10 mouse cellular contexts compared by ENCODE assay signal in the genomic region with DNA sequence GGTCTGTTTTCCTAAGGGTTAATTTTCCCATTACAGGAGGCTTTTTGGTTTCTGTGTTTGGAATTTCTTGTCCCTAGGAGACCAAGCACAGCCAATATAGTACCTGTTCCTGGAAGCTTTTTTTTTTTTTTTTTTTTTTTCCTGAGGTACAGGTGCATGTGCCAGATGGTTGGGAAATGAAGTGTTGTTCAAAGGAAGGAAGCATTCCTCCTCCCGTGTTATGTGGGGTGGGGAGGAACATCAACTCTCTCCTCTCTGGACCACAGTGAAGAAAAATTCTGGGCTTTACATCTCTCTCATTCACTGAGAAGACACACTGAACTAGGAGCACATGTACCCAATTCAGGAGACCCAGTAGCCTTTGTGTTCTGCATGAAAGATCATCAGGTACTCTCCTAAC. TPM values are rescaled to one million over a fixed set of nuclear protein-coding genes. Genes with fewer than 3 reads are reported as not detected.
A peak's percentile ranks its signal among the peaks of the same experiment; 100 is the strongest.
DNase-seq lines count a peak whose midpoint lies in the region; ATAC-seq lines count a peak whose summit lies in the region.
"Had no signal": no experiment of that assay in that cellular context is flagged by ENCODE, and none has a peak within 500 bp of the region (broad histone marks: within the 10 kb centered on the region; RNA-seq: fewer than 3 reads in every experiment).

No protein-coding gene starts in this region.

- WGBS in hindbrain, embryonic 10.5 days = 75% methylated on average over 1 of the region's 1 CpGs
- 74% methylated on average over 1 of the region's 1 CpGs for WGBS in hindbrain, embryonic 11.5 days
- WGBS in embryonic facial prominence, embryonic 12.5 days = 63% methylated on average over 1 of the region's 1 CpGs
- 65% methylated on average over 1 of the region's 1 CpGs for WGBS in intestine, embryonic 14.5 days
- 69% methylated on average over 1 of the region's 1 CpGs for WGBS in midbrain, embryonic 15.5 days

- peaks cover 53% of the 10 kb centered on the region for H3K4me1 ChIP-seq in hindbrain, embryonic 10.5 days (replicated peaks)
- peaks cover 14% of the 10 kb centered on the region for H3K4me1 ChIP-seq in hindbrain, embryonic 11.5 days (replicated peaks; ENCODE audit: control insufficient read depth, insufficient read depth, low read length)
- peaks cover 29% of the 10 kb centered on the region for H3K4me1 ChIP-seq in embryonic facial prominence, embryonic 12.5 days
- peaks cover 28% of the 10 kb centered on the region for H3K4me1 ChIP-seq in intestine, embryonic 14.5 days (replicated peaks; ENCODE audit: control insufficient read depth, insufficient read depth, low read length)
- peaks cover 48% of the 10 kb centered on the region for H3K4me1 ChIP-seq in midbrain, embryonic 15.5 days

- H3K9ac ChIP-seq in hindbrain, embryonic 11.5 days (ENCODE audit: low read depth, low read length) = no peak overlapping the region
- H3K9ac ChIP-seq in embryonic facial prominence, embryonic 12.5 days = peak overlapping the region; percentile 87; the same call in 1 of the 2 replicates
- no peak overlapping the region for H3K9ac ChIP-seq in intestine, embryonic 14.5 days (ENCODE audit: low read length)
- peak overlapping the region; percentile 95; the same call in 1 of the 2 replicates for H3K9ac ChIP-seq in midbrain, embryonic 15.5 days

- no peaks in the 10 kb centered on the region for H3K9me3 ChIP-seq in hindbrain, embryonic 10.5 days
- H3K9me3 ChIP-seq in hindbrain, embryonic 11.5 days (ENCODE audit: control insufficient read depth, low read length) = no peaks in the 10 kb centered on the region
- no peaks in the 10 kb centered on the region for H3K9me3 ChIP-seq in embryonic facial prominence, embryonic 12.5 days
- no peaks in the 10 kb centered on the region for H3K9me3 ChIP-seq in intestine, embryonic 14.5 days (ENCODE audit: control insufficient read depth, low read length)
- no peaks in the 10 kb centered on the region for H3K9me3 ChIP-seq in midbrain, embryonic 15.5 days

- no peak for DNase-seq in hindbrain, embryonic 10.5 days (ENCODE audit: low spot score)
- DNase-seq in hindbrain, embryonic 11.5 days (ENCODE audit: low spot score) = no peak
- DNase-seq in intestine, embryonic 14.5 days (ENCODE audit: low spot score) = no peak
- DNase-seq in adrenal gland, adult (ENCODE audit: inconsistent age in 2 of 2, low spot score in 1 of 2) = no peak
- DNase-seq in left cerebral cortex, postnatal 25 days (ENCODE audit: low spot score in 2 of 2) = no peak
- no peak for DNase-seq in layer of hippocampus, postnatal 14 days (ENCODE audit: low spot score in 2 of 2)
- DNase-seq: kidney, postnatal 10 days; thymus, postnatal 25 days had no signal

- peak overlapping the region; percentile 87 for H3K4me3 ChIP-seq in hindbrain, embryonic 10.5 days
- no peak overlapping the region for H3K4me3 ChIP-seq in hindbrain, embryonic 11.5 days (ENCODE audit: low read depth, low read length)
- no peak overlapping the region for H3K4me3 ChIP-seq in embryonic facial prominence, embryonic 12.5 days
- peak overlapping the region; percentile 91; the same call in 1 of the 2 replicates for H3K4me3 ChIP-seq in intestine, embryonic 14.5 days (ENCODE audit: low read depth, low read length)
- peak overlapping the region; percentile 99 for H3K4me3 ChIP-seq in midbrain, embryonic 15.5 days

- H3K27me3 ChIP-seq in hindbrain, embryonic 10.5 days (ENCODE audit: insufficient read depth, poor library complexity, severe bottlenecking) = no peaks in the 10 kb centered on the region
- no peaks in the 10 kb centered on the region for H3K27me3 ChIP-seq in hindbrain, embryonic 11.5 days (ENCODE audit: control insufficient read depth, insufficient read depth, low read length)
- H3K27me3 ChIP-seq in embryonic facial prominence, embryonic 12.5 days = no peaks in the 10 kb centered on the region
- no peaks in the 10 kb centered on the region for H3K27me3 ChIP-seq in intestine, embryonic 14.5 days (replicated peaks; ENCODE audit: control insufficient read depth, insufficient read depth, low read length)
- H3K27me3 ChIP-seq in midbrain, embryonic 15.5 days (replicated peaks) = no peaks in the 10 kb centered on the region

- H3K27ac ChIP-seq in hindbrain, embryonic 10.5 days = no peak overlapping the region
- no peak overlapping the region for H3K27ac ChIP-seq in hindbrain, embryonic 11.5 days (ENCODE audit: low read depth, low read length)
- H3K27ac ChIP-seq in embryonic facial prominence, embryonic 12.5 days = no peak overlapping the region
- no peak overlapping the region for H3K27ac ChIP-seq in intestine, embryonic 14.5 days (ENCODE audit: low read depth)
- H3K27ac ChIP-seq in midbrain, embryonic 15.5 days = no peak overlapping the region; the same call in 1 of the 2 replicates

- H3K36me3 ChIP-seq in hindbrain, embryonic 10.5 days = peaks cover 51% of the 10 kb centered on the region
- H3K36me3 ChIP-seq in hindbrain, embryonic 11.5 days (ENCODE audit: control insufficient read depth, insufficient read depth, low read length) = peaks cover 4% of the 10 kb centered on the region; the same call in 1 of the 2 replicates
- H3K36me3 ChIP-seq in embryonic facial prominence, embryonic 12.5 days = peaks cover 35% of the 10 kb centered on the region
- peaks cover 42% of the 10 kb centered on the region for H3K36me3 ChIP-seq in intestine, embryonic 14.5 days (ENCODE audit: control insufficient read depth, insufficient read depth, low read length)
- peaks cover 24% of the 10 kb centered on the region for H3K36me3 ChIP-seq in midbrain, embryonic 15.5 days (replicated peaks)

- no peak for ATAC-seq in hindbrain, embryonic 11.5 days (ENCODE audit: low FRiP score)
- ATAC-seq in embryonic facial prominence, embryonic 12.5 days (ENCODE audit: insufficient number of reproducible peaks, insufficient read depth, low FRiP score, low TSS enrichment) = no peak
- ATAC-seq in intestine, embryonic 14.5 days (replicated peaks; ENCODE audit: low FRiP score, low TSS enrichment, low read depth) = no peak
- no peak for ATAC-seq in midbrain, embryonic 15.5 days (replicated peaks)

- intact Hi-C loops in left cerebral cortex, postnatal 25 days (cut with DNase I) = no loop called here

- H3K4me2 ChIP-seq in hindbrain, embryonic 11.5 days (replicated peaks; ENCODE audit: low read depth, low read length) = no peak overlapping the region
- H3K4me2 ChIP-seq in embryonic facial prominence, embryonic 12.5 days (replicated peaks) = peak overlapping the region; percentile 84; the same call in 1 of the 2 replicates
- H3K4me2 ChIP-seq in intestine, embryonic 14.5 days (ENCODE audit: low read length) = peak overlapping the region; percentile 97
- peak overlapping the region; percentile 92 for H3K4me2 ChIP-seq in midbrain, embryonic 15.5 days

RNA-seq across cellular contexts. Expression of a gene that starts 1.6 kb away (rescaled TPM):
- 46.7 and 48.0 TPM in 2 replicates for polyA plus RNA-seq in hindbrain, embryonic 10.5 days (2016; fragmentation: Nextera tagmentation; extraction: Ambion mirVana)
- 44.2 and 44.7 TPM in 2 replicates for polyA plus RNA-seq in hindbrain, embryonic 11.5 days (2014; fragmentation: Nextera tagmentation; extraction: Ambion mirVana)
- polyA plus RNA-seq in embryonic facial prominence, embryonic 12.5 days (2016; fragmentation: Nextera tagmentation; extraction: Ambion mirVana) = 44.5 and 50.5 TPM in 2 replicates
- 30.5 and 36.0 TPM in 2 replicates for polyA plus RNA-seq in intestine, embryonic 14.5 days (2014; fragmentation: Nextera tagmentation; extraction: Ambion mirVana)
- 105 and 107 TPM in 2 replicates for polyA plus RNA-seq in midbrain, embryonic 15.5 days (2015; fragmentation: Nextera tagmentation; extraction: Ambion mirVana)
- total RNA-seq in left cerebral cortex, postnatal 25 days (2021) = 10 to 100 TPM; 76.7 to 78.6 TPM
- 10 to 100 TPM; 67.2 to 72.0 TPM for total RNA-seq in layer of hippocampus, postnatal 14 days (2021)

RNA-seq across cellular contexts. Expression of a gene that starts 1.8 kb away (rescaled TPM):
- 144 and 147 TPM in 2 replicates for polyA plus RNA-seq in hindbrain, embryonic 10.5 days (2016; fragmentation: Nextera tagmentation; extraction: Ambion mirVana)
- 125 and 130 TPM in 2 replicates for polyA plus RNA-seq in hindbrain, embryonic 11.5 days (2014; fragmentation: Nextera tagmentation; extraction: Ambion mirVana)
- 67.6 and 70.1 TPM in 2 replicates for polyA plus RNA-seq in embryonic facial prominence, embryonic 12.5 days (2016; fragmentation: Nextera tagmentation; extraction: Ambion mirVana)
- polyA plus RNA-seq in intestine, embryonic 14.5 days (2014; fragmentation: Nextera tagmentation; extraction: Ambion mirVana) = 94.7 and 99.1 TPM in 2 replicates
- 146 and 147 TPM in 2 replicates for polyA plus RNA-seq in midbrain, embryonic 15.5 days (2015; fragmentation: Nextera tagmentation; extraction: Ambion mirVana)
- total RNA-seq in left cerebral cortex, postnatal 25 days (2021) = 10 to 100 TPM; 87.8 to 89.7 TPM
- total RNA-seq in layer of hippocampus, postnatal 14 days (2021) = 10 to 100 TPM; 94.5 TPM

RNA-seq across cellular contexts. Expression of a gene that starts 12.0 kb away (rescaled TPM):
- 0.55 TPM in 1 of 2 replicates, not detected in the other for polyA plus RNA-seq in hindbrain, embryonic 10.5 days (2016; fragmentation: Nextera tagmentation; extraction: Ambion mirVana)
- not detected in 2 replicates for polyA plus RNA-seq in hindbrain, embryonic 11.5 days (2014; fragmentation: Nextera tagmentation; extraction: Ambion mirVana)
- polyA plus RNA-seq in embryonic facial prominence, embryonic 12.5 days (2016; fragmentation: Nextera tagmentation; extraction: Ambion mirVana) = 0.33 TPM in 1 of 2 replicates, not detected in the other
- polyA plus RNA-seq in intestine, embryonic 14.5 days (2014; fragmentation: Nextera tagmentation; extraction: Ambion mirVana) = 47.6 and 56.7 TPM in 2 replicates
- not detected in 2 replicates for polyA plus RNA-seq in midbrain, embryonic 15.5 days (2015; fragmentation: Nextera tagmentation; extraction: Ambion mirVana)
- under 1 TPM; 0.30 to 0.32 TPM for total RNA-seq in left cerebral cortex, postnatal 25 days (2021)
- total RNA-seq in layer of hippocampus, postnatal 14 days (2021) = under 1 TPM in 1 of 2 experiments, not detected in 1; 0.60 TPM

RNA-seq across cellular contexts. Expression of a gene that starts 36.2 kb away (rescaled TPM):
- 9.6 and 10.3 TPM in 2 replicates for polyA plus RNA-seq in hindbrain, embryonic 10.5 days (2016; fragmentation: Nextera tagmentation; extraction: Ambion mirVana)
- polyA plus RNA-seq in hindbrain, embryonic 11.5 days (2014; fragmentation: Nextera tagmentation; extraction: Ambion mirVana) = 9.5 and 12.3 TPM in 2 replicates
- 14.8 and 15.4 TPM in 2 replicates for polyA plus RNA-seq in embryonic facial prominence, embryonic 12.5 days (2016; fragmentation: Nextera tagmentation; extraction: Ambion mirVana)
- polyA plus RNA-seq in intestine, embryonic 14.5 days (2014; fragmentation: Nextera tagmentation; extraction: Ambion mirVana) = 12.1 and 13.3 TPM in 2 replicates
- 15.0 and 15.6 TPM in 2 replicates for polyA plus RNA-seq in midbrain, embryonic 15.5 days (2015; fragmentation: Nextera tagmentation; extraction: Ambion mirVana)
- 10 to 100 TPM; 65.1 to 68.9 TPM for total RNA-seq in left cerebral cortex, postnatal 25 days (2021)
- 10 to 100 TPM; 83.6 to 86.7 TPM for total RNA-seq in layer of hippocampus, postnatal 14 days (2021)

RNA-seq across cellular contexts. Expression of a gene that starts 44.3 kb away (rescaled TPM):
- polyA plus RNA-seq in hindbrain, embryonic 10.5 days (2016; fragmentation: Nextera tagmentation; extraction: Ambion mirVana) = 14.5 and 21.6 TPM in 2 replicates
- 23.8 and 24.5 TPM in 2 replicates for polyA plus RNA-seq in hindbrain, embryonic 11.5 days (2014; fragmentation: Nextera tagmentation; extraction: Ambion mirVana)
- polyA plus RNA-seq in embryonic facial prominence, embryonic 12.5 days (2016; fragmentation: Nextera tagmentation; extraction: Ambion mirVana) = 15.0 and 17.9 TPM in 2 replicates
- 11.0 and 15.7 TPM in 2 replicates for polyA plus RNA-seq in intestine, embryonic 14.5 days (2014; fragmentation: Nextera tagmentation; extraction: Ambion mirVana)
- 42.6 and 44.2 TPM in 2 replicates for polyA plus RNA-seq in midbrain, embryonic 15.5 days (2015; fragmentation: Nextera tagmentation; extraction: Ambion mirVana)
- total RNA-seq in left cerebral cortex, postnatal 25 days (2021) = 10 to 100 TPM; 60.4 to 63.8 TPM
- 10 to 100 TPM; 60.0 to 62.1 TPM for total RNA-seq in layer of hippocampus, postnatal 14 days (2021)

Comparison
In these comparisons a context has a peak if more than half of its experiments do, and no peak if none do; other contexts are left out.
1. H3K4me3 ChIP-seq: peak in hindbrain, embryonic 10.5 days (single experiment), intestine, embryonic 14.5 days (single experiment) and midbrain, embryonic 15.5 days (single experiment); none in hindbrain, embryonic 11.5 days (single experiment) and embryonic facial prominence, embryonic 12.5 days (single experiment).
2. H3K9ac ChIP-seq: peak in embryonic facial prominence, embryonic 12.5 days (single experiment) and midbrain, embryonic 15.5 days (single experiment); none in hindbrain, embryonic 11.5 days (single experiment) and intestine, embryonic 14.5 days (single experiment).
3. RNA of a gene that starts 12.0 kb away (polyA plus RNA-seq): 47.6 to 56.7 TPM in intestine, embryonic 14.5 days; 0.33 TPM in embryonic facial prominence, embryonic 12.5 days, not detected in hindbrain, embryonic 11.5 days, 0.55 TPM in hindbrain, embryonic 10.5 days and not detected in midbrain, embryonic 15.5 days; every median in the first group is over 10 times any median in the second.